Mouse (Mus musculus) G1E (cell line): ENCODE results near the gene Rpl26. TPM values are rescaled to one million over a fixed set of nuclear protein-coding genes. Genes with fewer than 3 reads are reported as not detected.

ENCODE experiments used
- ATAC-seq: 2 replicates; pipeline ENCODE4 v1.8.0; 2016; ENCODE audit warnings: mild to moderate bottlenecking; ENCODE audit not compliant: insufficient number of reproducible peaks, poor library complexity, low FRiP score, severe bottlenecking; ENCODE audit errors: extremely low read depth
- DNase-seq: peaks from one replicate; pipeline ENCODE4 v3.0.0; 2012; ENCODE audit warnings: low spot score
- H3K27me3 ChIP-seq: 2 replicates; pipeline ENCODE4 v1.6.1; 2012; ENCODE audit warnings: mild to moderate bottlenecking, low read length, inconsistent platforms; ENCODE audit not compliant: insufficient read depth
- H3K36me3 ChIP-seq: replicated peaks from 2 replicates; pipeline ENCODE3; 2012; ENCODE audit warnings: mild to moderate bottlenecking, inconsistent platforms
- H3K4me1 ChIP-seq: 2 replicates; pipeline ENCODE4 v1.6.1; 2012; ENCODE audit warnings: low read depth, low read length, inconsistent platforms, mixed read lengths; ENCODE audit not compliant: insufficient read depth
- H3K4me3 ChIP-seq: 2 replicates; pipeline ENCODE4 v1.5.1; 2012; ENCODE audit warnings: low read depth, mild to moderate bottlenecking, inconsistent platforms, low read length, moderate library complexity, mixed read lengths
- H3K9me3 ChIP-seq: replicated peaks from 2 replicates; pipeline ENCODE4 v1.6.1; 2012; ENCODE audit warnings: inconsistent platforms
- CTCF ChIP-seq: IDR thresholded peaks from 2 replicates; pipeline ENCODE4 v1.5.1; 2012; ENCODE audit warnings: low read depth, low read length, inconsistent platforms, mixed read lengths
- GATA1 ChIP-seq: IDR thresholded peaks from 2 replicates; pipeline ENCODE4 v1.6.1; 2012; ENCODE audit warnings: borderline replicate concordance, low read length, inconsistent platforms, mixed read lengths
- GATA2 ChIP-seq: IDR thresholded peaks from 2 replicates; pipeline ENCODE4 v1.6.1; 2012; ENCODE audit warnings: low read depth, low read length, inconsistent platforms, borderline replicate concordance
- POLR2AphosphoS5 ChIP-seq: IDR thresholded peaks from 2 replicates; pipeline ENCODE4 v1.6.1; 2012; ENCODE audit warnings: low read depth, low read length, inconsistent platforms; ENCODE audit not compliant: insufficient replicate concordance
- TAL1 ChIP-seq: conservative IDR thresholded peaks from 2 replicates; pipeline ENCODE4 v1.6.1; 2012; ENCODE audit warnings: low read depth, low read length, inconsistent platforms, mixed read lengths
- polyA plus RNA-seq: library from polyadenylated mRNA; stranded (reverse); fragments of >175 nt; gene quantifications from 2 replicates; pipeline ENCODE4 v1.2.3, GENCODE M21; 2012
- total RNA-seq, 2 experiments: library from RNA; stranded (forward) in 1 of 2; stranded (reverse) in 1 of 2; fragments of 200-1000 nt in 1 of 2; fragments of >200 nt in 1 of 2; fragmentation: Nextera tagmentation in 1 of 2; gene quantifications; 2 replicates each; pipeline ENCODE4 v1.2.3; 2014 to 2017

Rpl26 gene
- total and polyA plus RNA-seq, 3 experiments: 273 to 4,820 (median 1,719) TPM

DNA sequence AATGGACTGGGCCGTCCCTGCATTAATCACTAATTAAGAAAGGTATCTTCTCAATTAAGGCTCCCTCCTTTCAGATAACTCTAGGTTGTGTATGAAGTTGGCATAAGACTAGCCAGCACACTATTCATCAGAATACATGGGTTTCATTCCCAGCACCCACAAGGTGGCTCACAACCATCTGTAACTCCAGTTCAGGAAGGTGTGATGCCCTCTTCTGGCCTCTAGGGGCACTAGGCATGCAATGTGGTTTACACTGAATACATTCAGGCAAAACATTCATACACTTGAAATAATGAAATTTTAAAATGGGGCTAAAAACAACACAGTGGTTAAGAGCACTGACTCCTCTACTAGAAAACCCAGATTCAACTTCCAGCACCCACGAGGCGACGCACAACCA is 4.3 kb upstream of the Rpl26 start:
- H3K36me3 ChIP-seq: no peaks in the 10 kb centered on the region
- H3K9me3 ChIP-seq: no peaks in the 10 kb centered on the region
- H3K4me1 ChIP-seq: peaks cover 37% of the 10 kb centered on the region
- peaks cover 17% of the 10 kb centered on the region; the same call in 1 of the 2 replicates for H3K27me3 ChIP-seq
- TF ChIP-seq CTCF (peak; percentile 85), POLR2AphosphoS5 (no peak)
- 0 out of 2 replicates have a peak, but pooled peaks have one; percentile 22 for ATAC-seq
- no peak overlapping the region for H3K4me3 ChIP-seq
- DNase-seq: no peak

- TF ChIP-seq POLR2AphosphoS5 (no peak), GATA2 (no peak), CTCF (no peak), TAL1 (no peak), GATA1 (no peak)
- no peak for ATAC-seq
- H3K27me3 ChIP-seq: peaks cover 12% of the 10 kb centered on the region; the same call in 1 of the 2 replicates
These were observed 3.5 kb upstream of the Rpl26 start for GRCm38 (mm10) chr11:68897838-68898237.

GRCm38 (mm10) chr11:68898790-68899189 is 2.6 kb upstream of the Rpl26 start:
- Histone ChIP-seq H3K9me3 (no peaks in the 10 kb centered on the region), H3K36me3 (peaks cover 15% of the 10 kb centered on the region), H3K4me1 (peaks cover 46% of the 10 kb centered on the region), H3K4me3 (no peak overlapping the region; the same call in 1 of the 2 replicates), H3K27me3 (peaks cover 5% of the 10 kb centered on the region; the same call in 1 of the 2 replicates)
- DNase-seq: no peak
- TF ChIP-seq GATA2 (no peak), POLR2AphosphoS5 (no peak), GATA1 (no peak), TAL1 (no peak), CTCF (no peak)
- 0 out of 2 replicates have a peak, but pooled peaks have one; percentile 23 for ATAC-seq

More at GRCm38 (mm10) chr11:68897838-68898237, 3.5 kb upstream of the Rpl26 start:
- H3K36me3 ChIP-seq: peaks cover 6% of the 10 kb centered on the region
- no peak overlapping the region for H3K4me3 ChIP-seq
- peaks cover 36% of the 10 kb centered on the region for H3K4me1 ChIP-seq
- no peaks in the 10 kb centered on the region for H3K9me3 ChIP-seq
- no peak for DNase-seq

GRCm38 (mm10) chr11:68899815-68900214 is 1.6 kb upstream of the Rpl26 start:
- Histone ChIP-seq H3K9me3 (no peaks in the 10 kb centered on the region), H3K36me3 (peaks cover 26% of the 10 kb centered on the region), H3K4me1 (peaks cover 56% of the 10 kb centered on the region), H3K4me3 (no peak overlapping the region), H3K27me3 (peaks cover 5% of the 10 kb centered on the region; the same call in 1 of the 2 replicates)
- DNase-seq (no peak), ATAC-seq (no peak)
- TF ChIP-seq GATA2 (no peak), GATA1 (no peak), TAL1 (no peak), CTCF (no peak), POLR2AphosphoS5 (no peak)

DNA sequence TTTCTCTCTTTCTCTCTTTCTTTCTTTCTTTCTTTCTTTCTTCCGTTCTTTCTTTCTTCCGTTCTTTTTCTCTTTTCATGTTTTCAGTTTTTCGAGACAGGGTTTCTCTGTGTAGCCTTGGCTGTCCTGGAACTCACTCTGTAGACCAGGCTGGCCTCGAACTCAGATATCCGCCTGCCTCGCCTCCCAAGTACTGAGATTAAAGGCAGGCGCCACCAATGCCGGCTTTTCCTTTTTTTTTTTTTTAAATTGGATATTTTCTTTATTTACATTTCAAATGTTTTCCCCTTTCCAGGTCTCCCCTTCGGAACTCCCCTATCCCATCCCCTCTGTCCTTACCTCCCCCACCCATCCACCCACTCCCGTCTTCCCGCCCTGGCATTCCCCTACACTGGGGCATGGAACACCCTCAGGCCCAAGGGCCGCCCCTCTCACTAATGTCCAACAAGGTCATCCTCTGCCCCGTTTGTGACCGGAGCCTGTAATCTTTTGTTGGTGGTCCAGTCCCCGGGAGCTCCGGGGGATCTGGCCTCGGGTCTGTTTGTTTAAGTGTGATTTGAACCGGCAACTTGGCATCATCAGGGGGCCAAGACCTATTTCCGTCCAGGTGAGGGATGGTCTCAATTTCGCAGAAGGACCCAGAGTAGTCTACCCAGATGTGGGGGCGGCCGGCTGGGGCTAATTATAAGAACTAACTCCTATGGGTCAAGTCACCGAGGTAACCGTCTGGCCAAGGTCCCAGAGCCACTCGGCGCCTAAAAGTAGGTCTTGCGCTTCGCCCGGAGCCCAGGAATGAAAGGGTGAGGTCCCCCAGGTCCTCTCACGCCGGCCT is 648 bp upstream of the Rpl26 start:
- Histone ChIP-seq H3K4me1 (peaks cover 62% of the 10 kb centered on the region), H3K4me3 (peak overlapping the region; percentile 92; the same call in 1 of the 2 replicates)
- no peak for DNase-seq

GRCm38 (mm10) chr11:68902047-68902364 is 623 bp downstream of the Rpl26 start:
- DNase-seq (no peak), ATAC-seq (no peak)
- peaks cover 62% of the 10 kb centered on the region for H3K4me1 ChIP-seq
- H3K9me3 ChIP-seq: no peaks in the 10 kb centered on the region
- peak overlapping the region; percentile 92 for H3K4me3 ChIP-seq
- TF ChIP-seq CTCF (no peak), GATA2 (no peak), GATA1 (no peak), POLR2AphosphoS5 (no peak; the same call in 1 of the 2 replicates), TAL1 (no peak)
- H3K36me3 ChIP-seq: peaks cover 47% of the 10 kb centered on the region
- peaks cover 5% of the 10 kb centered on the region; the same call in 1 of the 2 replicates for H3K27me3 ChIP-seq

More for the DNA sequence above, 648 bp upstream of the Rpl26 start:
- TF ChIP-seq POLR2AphosphoS5 (no peak), GATA1 (no peak), GATA2 (no peak), TAL1 (no peak), CTCF (no peak)
- no peaks in the 10 kb centered on the region for H3K9me3 ChIP-seq
- no peak for ATAC-seq
- peaks cover 35% of the 10 kb centered on the region for H3K36me3 ChIP-seq
- peaks cover 5% of the 10 kb centered on the region; the same call in 1 of the 2 replicates for H3K27me3 ChIP-seq
